Mouse (Mus musculus) limb, embryonic 10.5 days (tissue): ENCODE data around the gene Mr1. TPM values are rescaled to one million over a fixed set of nuclear protein-coding genes. Genes with fewer than 3 reads are reported as not detected.

ENCODE experiments used
- DNase-seq: peaks from one replicate; pipeline ENCODE4 v3.0.0-alpha.2; 2017; ENCODE audit warnings: low spot score
- H3K27ac ChIP-seq: fragments of 300-500 bp; sonication (generic); 2 replicates; pipeline ENCODE4 v1.5.1; 2016; ENCODE audit warnings: mild to moderate bottlenecking
- H3K27me3 ChIP-seq: fragments of 300-500 bp; sonication (generic); 2 replicates; pipeline ENCODE4 v1.6.1; 2016; ENCODE audit warnings: low read depth, mild to moderate bottlenecking; ENCODE audit not compliant: poor library complexity, severe bottlenecking
- H3K36me3 ChIP-seq: fragments of 300-500 bp; sonication (generic); 2 replicates; pipeline ENCODE4 v1.6.1; 2016; ENCODE audit warnings: mild to moderate bottlenecking, moderate library complexity
- H3K4me1 ChIP-seq: fragments of 300-500 bp; sonication (generic); 2 replicates; pipeline ENCODE4 v1.6.1; 2016
- H3K4me3 ChIP-seq: fragments of 300-500 bp; sonication (generic); 2 replicates; pipeline ENCODE4 v1.5.1; 2016; ENCODE audit warnings: mild to moderate bottlenecking, moderate library complexity
- H3K9me3 ChIP-seq: fragments of 300-500 bp; sonication (generic); replicated peaks from 2 replicates; pipeline ENCODE4 v1.6.1; 2016; ENCODE audit warnings: mild to moderate bottlenecking
- WGBS: fragments of 180-500 bp; shearing (Covaris S2); methylation state at CpG from one replicate; pipeline ENCODE4 v1.1.7; 2016; 5-methylcytosine and 5-hydroxymethylcytosine counted together
- polyA plus RNA-seq: library from polyadenylated mRNA; unstranded; fragments of >200 nt; fragmentation: Nextera tagmentation; extraction: Ambion mirVana; gene quantifications from 2 replicates; pipeline ENCODE4 v1.2.1, GENCODE M21; 2016

Mr1 gene
- polyA plus RNA-seq, 1 experiment from 2014 or later = 1.5 TPM

- no peaks in the 10 kb centered on the region for H3K9me3 ChIP-seq
- peak within 1 kb of the TSS; percentile 94 for H3K27ac ChIP-seq
- H3K27me3 ChIP-seq = no peaks in the 10 kb centered on the region
- peaks cover 16% of the 10 kb centered on the region for H3K4me1 ChIP-seq
- H3K36me3 ChIP-seq = peaks cover 3% of the 10 kb centered on the region; the same call in 1 of the 2 replicates
- 2% methylated on average over 48 of the region's 48 CpGs for WGBS
- peak; percentile 99 for DNase-seq
- peak within 1 kb of the TSS; percentile 93 for H3K4me3 ChIP-seq
Measured at GRCm38 (mm10) chr1:155158141-155158969, 11.7 kb upstream of the Mr1 start, which contains the start of gene Stx6. Gene Stx6, plus strand, starts transcription at chr1:155158715.

DNA sequence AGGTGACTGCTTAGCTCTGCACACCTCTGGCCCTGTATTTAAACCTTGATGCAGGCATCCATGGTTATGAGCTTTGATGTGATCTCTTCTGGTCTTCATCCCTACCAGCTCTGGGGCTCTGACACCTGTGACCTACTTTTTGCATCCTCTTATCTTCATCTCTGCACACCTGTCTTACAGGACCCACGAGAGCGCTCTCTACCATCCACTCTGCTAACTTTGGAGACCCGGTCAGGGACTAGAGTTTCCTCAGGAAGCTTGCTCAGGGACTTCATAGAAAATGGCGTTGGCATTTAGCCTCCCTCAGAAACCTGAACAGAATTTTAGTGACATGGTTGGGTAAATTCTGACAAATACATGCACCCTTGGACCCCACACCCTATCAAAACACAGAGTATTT, 7.3 kb upstream of the Mr1 start:
- 75% methylated on average over 4 of the region's 4 CpGs for WGBS

DNA sequence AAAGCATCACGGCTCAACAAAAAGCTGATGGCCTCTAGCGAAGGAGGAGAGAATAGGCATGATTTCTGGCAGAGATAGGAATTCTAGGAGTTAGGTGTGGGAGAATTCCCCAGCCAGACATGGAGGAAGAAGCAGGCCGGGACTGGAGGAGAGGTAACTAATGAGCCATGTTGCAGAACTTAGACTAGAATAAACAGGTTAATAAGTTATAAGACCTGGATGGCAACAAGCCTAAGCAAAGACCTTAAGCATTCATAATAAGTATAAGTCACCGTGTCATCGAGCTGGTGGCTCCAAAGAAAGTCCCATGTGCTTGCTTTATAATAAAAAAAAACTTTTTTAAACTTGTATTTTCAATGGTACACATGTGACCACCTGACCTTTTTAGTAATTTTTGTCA, 4.2 kb upstream of the Mr1 start:
- no peaks in the 10 kb centered on the region for H3K27me3 ChIP-seq
- H3K36me3 ChIP-seq = no peaks in the 10 kb centered on the region
- WGBS = 92% methylated on average over 5 of the region's 5 CpGs
- no peak overlapping the region for H3K4me3 ChIP-seq
- no peak overlapping the region for H3K27ac ChIP-seq
- H3K4me1 ChIP-seq = peaks cover 4% of the 10 kb centered on the region
- DNase-seq = no peak
- H3K9me3 ChIP-seq = no peaks in the 10 kb centered on the region

More for the DNA sequence above, 7.3 kb upstream of the Mr1 start:
- H3K27ac ChIP-seq = no peak overlapping the region
- DNase-seq = no peak
- H3K4me1 ChIP-seq = peaks cover 5% of the 10 kb centered on the region; the same call in 1 of the 2 replicates
- no peaks in the 10 kb centered on the region for H3K27me3 ChIP-seq
- H3K36me3 ChIP-seq = no peaks in the 10 kb centered on the region
- no peak overlapping the region for H3K4me3 ChIP-seq
- no peaks in the 10 kb centered on the region for H3K9me3 ChIP-seq

DNA sequence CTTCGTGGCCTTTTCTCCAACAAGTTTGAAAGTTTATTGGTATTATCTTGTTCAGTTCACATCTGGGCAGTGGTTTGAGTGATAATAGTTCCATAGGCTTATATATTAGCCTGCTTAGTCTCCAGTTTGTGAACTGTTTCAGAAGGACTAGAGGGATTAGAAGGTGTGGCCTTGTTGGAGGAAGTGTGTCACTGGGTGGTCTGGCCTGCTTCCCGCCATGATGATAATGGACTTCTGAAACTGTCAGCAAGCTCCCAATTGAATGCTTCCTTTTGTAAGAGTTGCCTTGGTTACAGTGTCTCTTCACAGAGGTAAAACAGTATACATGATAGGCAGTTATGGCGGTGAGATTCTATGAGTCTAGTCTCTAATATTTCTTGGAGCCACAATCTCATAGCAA, 2.8 kb upstream of the Mr1 start:
- WGBS = 93% methylated on average over 3 of the region's 3 CpGs
- Histone ChIP-seq H3K9me3 (no peaks in the 10 kb centered on the region), H3K27ac (no peak overlapping the region), H3K4me3 (no peak overlapping the region), H3K4me1 (peaks cover 4% of the 10 kb centered on the region), H3K27me3 (no peaks in the 10 kb centered on the region), H3K36me3 (no peaks in the 10 kb centered on the region)
- DNase-seq = no peak

DNA sequence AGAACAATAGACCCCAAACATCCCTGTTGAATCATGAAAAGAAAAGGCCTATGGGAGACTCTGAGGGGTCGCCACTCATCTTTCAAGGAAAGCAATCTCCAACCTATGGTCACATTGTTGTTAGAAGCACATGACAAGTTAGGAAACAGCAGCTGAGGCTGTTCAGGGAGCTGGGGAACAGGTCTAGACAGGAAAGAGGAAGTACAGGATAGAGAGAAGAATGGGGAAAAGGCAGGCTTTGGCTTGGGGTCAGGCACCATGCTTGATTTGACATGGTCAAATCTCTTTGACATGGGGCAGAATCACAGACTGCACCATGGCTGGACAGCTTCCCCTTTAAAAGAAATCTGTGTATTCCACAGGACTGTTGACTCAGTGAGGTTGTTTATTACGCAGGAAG, 614 bp upstream of the Mr1 start:
- WGBS = 89% methylated on average over 2 of the region's 2 CpGs
- no peaks in the 10 kb centered on the region for H3K9me3 ChIP-seq
- H3K27me3 ChIP-seq = no peaks in the 10 kb centered on the region
- DNase-seq = no peak
- no peaks in the 10 kb centered on the region for H3K36me3 ChIP-seq
- H3K27ac ChIP-seq = no peak overlapping the region
- peaks cover 4% of the 10 kb centered on the region for H3K4me1 ChIP-seq
- H3K4me3 ChIP-seq = no peak overlapping the region

DNA sequence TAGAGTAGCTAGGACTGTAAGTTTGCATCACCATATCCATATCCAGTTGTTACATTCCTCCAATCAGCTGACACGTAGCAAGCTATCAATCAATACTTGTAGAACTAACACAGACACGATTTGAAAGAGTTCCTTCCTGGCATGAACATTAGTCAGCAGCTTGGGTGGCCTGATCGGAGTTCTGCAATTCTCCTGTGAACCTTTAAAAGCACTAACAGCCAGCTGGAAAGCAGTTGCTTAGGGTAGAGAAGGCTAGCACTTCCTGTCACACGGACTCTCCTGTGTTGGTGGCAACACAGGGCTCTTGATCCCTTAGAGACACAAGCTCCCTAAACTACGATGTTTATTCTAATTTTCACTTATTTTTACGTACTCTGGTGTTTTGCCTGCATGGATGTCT, 994 bp downstream of the Mr1 start:
- Histone ChIP-seq H3K27ac (no peak overlapping the region), H3K36me3 (no peaks in the 10 kb centered on the region), H3K4me3 (no peak overlapping the region), H3K9me3 (no peaks in the 10 kb centered on the region), H3K27me3 (no peaks in the 10 kb centered on the region), H3K4me1 (peaks cover 4% of the 10 kb centered on the region)
- 61% methylated on average over 6 of the region's 6 CpGs for WGBS
- DNase-seq = no peak

DNA sequence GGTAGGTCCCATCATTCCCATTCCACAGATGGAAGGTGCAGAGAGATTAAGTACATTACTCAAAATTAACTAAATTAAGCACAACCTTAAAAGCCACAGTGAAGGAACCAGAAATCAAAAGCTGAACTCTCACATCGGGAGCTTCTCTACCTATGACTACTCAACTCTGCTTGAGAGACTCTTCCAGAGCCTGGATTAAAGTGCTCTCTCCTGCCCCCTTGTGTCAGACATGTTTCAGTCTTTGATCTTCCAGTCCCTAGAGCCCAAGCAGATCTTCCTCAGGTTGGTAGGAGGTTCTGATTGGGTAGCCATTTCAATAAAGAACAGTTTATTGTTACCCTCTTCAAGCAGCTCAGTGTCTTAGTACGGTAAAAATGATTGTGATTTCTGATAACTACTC, 6.5 kb downstream of the Mr1 start:
- H3K9me3 ChIP-seq = no peaks in the 10 kb centered on the region

GRCm38 (mm10) chr1:155138795-155139194, 7.8 kb downstream of the Mr1 start:
- Histone ChIP-seq H3K27me3 (no peaks in the 10 kb centered on the region), H3K4me3 (no peak overlapping the region), H3K36me3 (no peaks in the 10 kb centered on the region), H3K9me3 (no peaks in the 10 kb centered on the region), H3K4me1 (peaks cover 10% of the 10 kb centered on the region), H3K27ac (no peak overlapping the region)
- 93% methylated on average over 7 of the region's 7 CpGs for WGBS
- DNase-seq = no peak

More for the DNA sequence above, 6.5 kb downstream of the Mr1 start:
- Histone ChIP-seq H3K27me3 (no peaks in the 10 kb centered on the region), H3K4me3 (no peak overlapping the region), H3K36me3 (no peaks in the 10 kb centered on the region), H3K27ac (no peak overlapping the region), H3K4me1 (peaks cover 4% of the 10 kb centered on the region)
- DNase-seq = no peak
- WGBS = 72% methylated on average over 2 of the region's 2 CpGs

DNA sequence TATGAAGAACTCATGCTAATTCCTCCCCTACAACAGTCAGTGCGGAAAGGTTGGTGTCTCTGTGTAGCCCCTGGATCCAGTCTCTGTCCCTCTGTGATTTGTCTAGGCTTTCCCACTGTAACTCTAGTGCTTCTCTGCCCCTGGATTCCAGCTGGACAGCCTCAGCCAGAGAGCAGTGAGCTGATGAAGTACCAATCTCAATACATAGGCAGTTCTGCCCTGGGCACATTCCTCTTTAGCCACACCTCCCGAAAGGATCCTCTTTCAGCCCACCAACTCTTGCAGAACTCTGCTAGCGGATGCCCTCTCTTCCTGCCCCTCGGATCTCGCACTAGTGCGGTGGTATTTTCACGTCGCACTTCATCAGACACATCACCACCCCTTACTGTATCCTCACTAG, 11.7 kb downstream of the Mr1 start:
- no peaks in the 10 kb centered on the region for H3K9me3 ChIP-seq
- H3K27me3 ChIP-seq = no peaks in the 10 kb centered on the region

GRCm38 (mm10) chr1:155127429-155127934, 19.1 kb downstream of the Mr1 start:
- Histone ChIP-seq H3K27me3 (no peaks in the 10 kb centered on the region), H3K4me1 (peaks cover 2% of the 10 kb centered on the region; the same call in 1 of the 2 replicates), H3K9me3 (no peaks in the 10 kb centered on the region), H3K4me3 (no peak overlapping the region), H3K27ac (no peak overlapping the region), H3K36me3 (no peaks in the 10 kb centered on the region)
- DNase-seq = no peak
- 87% methylated on average over 5 of the region's 5 CpGs for WGBS

More for the DNA sequence above, 11.7 kb downstream of the Mr1 start:
- no peak for DNase-seq
- Histone ChIP-seq H3K4me3 (no peak overlapping the region), H3K27ac (no peak overlapping the region), H3K4me1 (peaks cover 10% of the 10 kb centered on the region), H3K36me3 (no peaks in the 10 kb centered on the region)
- 42% methylated on average over 8 of the region's 8 CpGs for WGBS

GRCm38 (mm10) chr1:155126716-155127115, 19.9 kb downstream of the Mr1 start:
- WGBS = 91% methylated on average over 5 of the region's 5 CpGs
- peaks cover 3% of the 10 kb centered on the region; the same call in 1 of the 2 replicates for H3K4me1 ChIP-seq
- no peak overlapping the region for H3K27ac ChIP-seq

GRCm38 (mm10) chr1:155124397-155124796, 22.2 kb downstream of the Mr1 start:
- H3K4me3 ChIP-seq = no peak overlapping the region
- H3K4me1 ChIP-seq = peaks cover 3% of the 10 kb centered on the region; the same call in 1 of the 2 replicates
- H3K27ac ChIP-seq = no peak overlapping the region
- no peaks in the 10 kb centered on the region for H3K36me3 ChIP-seq
- H3K9me3 ChIP-seq = no peaks in the 10 kb centered on the region
- H3K27me3 ChIP-seq = no peaks in the 10 kb centered on the region
- WGBS = 96% methylated on average over 5 of the region's 5 CpGs
- DNase-seq = no peak

More at GRCm38 (mm10) chr1:155126716-155127115, 19.9 kb downstream of the Mr1 start:
- H3K27me3 ChIP-seq = no peaks in the 10 kb centered on the region
- H3K4me3 ChIP-seq = no peak overlapping the region
- H3K36me3 ChIP-seq = no peaks in the 10 kb centered on the region
- H3K9me3 ChIP-seq = no peaks in the 10 kb centered on the region
- DNase-seq = no peak
